Mouse (Mus musculus) thymus, postnatal 10 days (tissue): ENCODE results near the gene Ostm1.

Experiments used
- DNase-seq, 2 experiments: peaks; one replicate each; pipeline ENCODE4 v3.0.0; 2021; ENCODE audit warnings: low spot score in 2 of 2

The Ostm1 gene

DNA sequence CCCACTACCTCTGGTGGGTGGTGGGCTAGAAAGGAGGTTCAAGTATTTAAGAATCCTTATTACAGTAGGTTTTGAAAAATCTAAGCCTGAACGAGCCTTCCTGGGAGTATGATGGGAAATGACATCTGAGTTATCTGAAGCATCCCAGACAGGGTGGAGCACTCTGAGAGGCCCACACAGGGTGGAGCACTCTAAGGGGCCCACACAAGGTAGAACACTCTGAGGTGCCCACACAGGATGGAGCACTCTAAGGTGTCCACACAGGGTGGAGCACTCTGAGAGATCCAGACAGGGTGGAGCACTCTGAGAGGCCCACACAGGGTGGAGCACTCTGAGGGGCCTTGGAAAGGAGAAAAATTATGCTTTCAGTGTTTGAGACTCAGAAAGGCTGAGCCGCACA is 42.3 kb downstream of the Ostm1 start:
- DNase-seq = no peak

DNA sequence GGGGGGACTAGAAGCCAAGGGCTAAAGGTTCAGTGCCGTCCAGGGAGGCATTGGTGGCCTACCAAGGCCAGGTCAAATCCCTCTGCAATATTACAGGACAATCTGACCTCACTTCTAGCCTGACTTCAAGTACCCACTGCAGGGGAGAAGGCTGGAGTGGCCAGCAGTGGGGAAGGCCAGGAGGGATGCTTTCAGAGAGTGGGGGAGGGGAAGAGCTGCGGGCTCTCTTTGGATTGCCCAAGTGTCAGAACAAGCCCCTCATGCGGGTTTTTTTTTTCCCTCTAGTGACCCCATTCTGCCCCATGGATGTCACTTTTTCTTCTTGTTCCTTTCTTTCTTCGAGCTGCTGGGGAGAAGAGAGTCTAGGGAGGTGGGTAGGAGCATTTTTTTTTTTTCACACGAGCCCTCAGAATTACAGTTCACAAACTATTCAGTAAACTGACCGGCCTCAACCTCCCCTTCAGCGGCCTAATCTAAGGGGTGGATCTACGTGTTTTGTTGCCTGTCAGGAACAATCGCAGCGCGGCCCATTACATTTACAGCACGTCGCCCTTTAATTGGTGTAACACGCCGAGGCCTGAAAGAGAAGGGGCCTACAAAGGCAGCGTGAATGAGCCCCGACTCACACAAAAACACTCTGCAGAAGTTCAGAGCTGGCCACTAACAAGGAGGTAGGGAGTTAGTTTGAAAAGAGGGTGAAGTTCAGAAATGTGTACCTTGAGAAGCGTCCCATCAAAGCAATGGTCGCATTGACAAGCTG is 47.2 kb downstream of the Ostm1 start:
- no peak for DNase-seq

DNA sequence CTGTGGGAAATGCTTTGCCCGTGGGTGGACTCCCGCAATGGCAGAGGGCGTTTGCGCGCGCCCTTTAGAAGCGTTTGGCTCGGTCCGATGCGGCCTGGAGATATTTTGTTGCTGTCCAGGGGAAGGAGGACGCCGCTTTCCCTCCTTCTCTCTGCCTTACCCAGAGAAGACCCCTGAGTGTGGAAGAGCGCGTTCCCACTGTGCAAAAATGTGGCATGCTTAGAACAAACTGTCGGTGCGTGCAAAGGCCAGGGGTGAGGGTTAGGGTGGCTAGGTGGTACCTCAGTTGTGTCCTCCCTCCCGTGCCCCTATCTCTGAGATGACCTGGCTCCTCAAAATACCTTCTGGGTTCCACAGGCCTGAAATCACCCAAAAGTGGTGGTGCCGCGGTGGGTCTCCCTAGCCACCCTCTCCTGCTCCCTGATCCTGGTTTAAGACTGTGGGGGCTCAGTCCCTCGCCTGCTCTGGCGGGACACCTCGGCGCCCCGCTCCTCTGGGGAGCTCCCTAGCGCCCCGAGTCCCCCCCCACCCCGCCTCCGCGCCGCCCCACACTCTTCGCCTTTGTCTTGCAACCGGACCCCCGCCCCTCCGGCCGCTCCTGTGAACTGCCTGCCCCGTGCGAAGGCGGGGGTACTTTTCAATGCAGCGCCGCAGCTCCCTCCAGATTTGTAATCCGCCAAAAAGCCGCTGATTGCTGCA is 48.3 kb downstream of the Ostm1 start:
- DNase-seq = no peak

DNA sequence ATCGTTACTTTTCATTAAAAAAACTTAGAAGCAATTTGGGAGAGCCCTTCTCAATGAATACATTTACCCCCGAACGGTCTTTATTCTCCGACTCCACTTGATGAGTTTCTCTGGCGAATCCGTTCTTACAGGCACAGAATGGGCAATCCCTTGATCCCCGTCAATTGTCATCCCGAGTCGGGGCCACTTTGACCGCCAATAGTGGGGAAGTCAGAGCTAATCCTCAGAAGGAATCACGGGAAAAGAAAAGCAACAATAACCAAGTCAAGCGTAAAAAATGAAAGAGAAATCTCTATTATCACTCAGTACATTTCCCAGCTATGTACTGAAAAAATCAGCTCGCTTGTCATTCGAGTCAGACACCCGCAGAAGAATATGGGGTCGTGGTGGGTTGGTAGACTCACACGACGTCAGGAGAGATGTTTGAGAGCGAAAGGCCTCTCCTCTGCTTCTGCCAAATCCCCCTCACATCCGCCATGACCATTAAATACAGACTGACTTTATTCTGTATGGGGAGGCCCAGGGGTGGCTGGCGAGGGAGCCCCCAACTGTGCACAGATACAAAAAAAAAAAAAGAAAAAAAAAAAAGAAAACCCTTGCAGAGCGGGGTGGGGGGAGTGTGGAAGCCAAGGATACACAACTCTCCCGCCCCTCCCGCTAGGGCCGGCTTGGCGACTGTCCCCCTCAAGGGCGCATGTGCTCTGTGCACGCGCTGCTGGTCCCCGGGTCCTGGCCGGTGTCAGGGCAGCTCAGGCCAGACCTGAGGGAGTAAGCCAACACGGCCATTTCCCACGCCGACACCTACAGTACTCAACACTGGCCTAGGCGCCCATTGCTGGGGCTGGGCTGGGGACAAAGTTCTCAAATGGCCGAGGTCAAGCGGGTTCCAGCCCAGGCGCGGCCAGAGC is 49.1 kb downstream of the Ostm1 start:
- no peak for DNase-seq

DNA sequence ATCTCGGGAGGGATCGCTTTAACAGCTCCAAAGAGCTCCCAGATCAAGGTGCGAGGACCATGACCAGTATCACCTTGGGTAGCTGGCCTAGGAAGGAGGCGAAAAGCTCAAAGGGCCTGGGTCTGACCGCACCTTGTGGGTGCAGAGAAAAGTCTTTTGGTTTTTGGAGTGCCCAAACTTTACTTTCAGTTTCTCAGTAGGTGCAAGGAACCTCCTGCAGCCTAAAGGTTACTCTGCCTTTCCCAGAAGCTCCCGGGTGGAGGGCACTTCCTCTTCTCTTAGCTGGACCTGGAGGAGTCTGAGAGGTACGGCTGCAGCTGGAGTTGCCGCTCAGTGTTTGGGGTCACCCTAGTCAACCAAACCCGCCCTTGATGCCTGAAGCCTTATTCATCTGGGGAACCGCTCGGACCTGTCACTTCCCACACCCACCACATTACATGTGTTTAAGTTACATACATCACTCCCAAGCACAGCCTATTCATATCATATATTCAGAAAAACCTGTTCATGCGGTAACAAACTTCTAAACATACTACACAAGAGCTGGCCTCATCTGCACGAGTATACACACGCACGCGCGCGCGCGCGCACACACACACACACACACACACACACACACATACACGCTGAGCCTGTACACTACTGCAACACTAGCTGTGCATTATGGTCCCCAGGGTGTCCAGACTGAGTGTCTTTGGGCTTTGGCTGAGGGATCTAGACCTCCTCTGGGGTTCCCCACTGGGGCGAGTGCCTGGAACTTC is 49.9 kb downstream of the Ostm1 start:
- DNase-seq = peak in 1 of 2 experiments; percentile 15

DNA sequence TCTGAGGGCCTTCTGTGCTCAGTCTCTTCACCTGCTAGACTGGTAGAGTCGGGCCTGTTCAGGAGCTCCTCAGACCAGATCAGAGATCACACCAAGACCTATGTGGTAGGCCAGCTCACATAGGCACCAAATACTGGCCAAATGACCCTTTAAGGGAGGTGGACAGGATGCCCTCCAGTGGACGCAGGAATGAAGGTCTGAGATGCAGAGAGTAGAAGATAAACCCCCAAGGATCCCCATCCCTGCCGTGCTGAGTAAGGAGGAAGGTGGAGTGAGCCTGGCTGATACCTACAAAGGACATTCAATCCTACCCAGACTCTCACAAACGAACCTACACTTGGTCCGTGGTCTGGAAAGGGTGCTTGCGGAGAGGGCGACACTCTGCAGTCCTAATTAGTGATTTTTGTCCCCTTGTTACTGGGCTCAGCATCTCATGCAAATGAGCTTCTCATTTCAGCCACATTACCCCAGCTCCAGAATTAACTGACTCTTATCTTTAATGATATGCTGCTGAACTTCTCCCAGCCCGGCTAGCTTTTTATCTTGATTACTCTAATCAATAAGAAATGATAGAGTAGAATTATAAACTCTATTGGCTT is 50.6 kb downstream of the Ostm1 start:
- DNase-seq = no peak

DNA sequence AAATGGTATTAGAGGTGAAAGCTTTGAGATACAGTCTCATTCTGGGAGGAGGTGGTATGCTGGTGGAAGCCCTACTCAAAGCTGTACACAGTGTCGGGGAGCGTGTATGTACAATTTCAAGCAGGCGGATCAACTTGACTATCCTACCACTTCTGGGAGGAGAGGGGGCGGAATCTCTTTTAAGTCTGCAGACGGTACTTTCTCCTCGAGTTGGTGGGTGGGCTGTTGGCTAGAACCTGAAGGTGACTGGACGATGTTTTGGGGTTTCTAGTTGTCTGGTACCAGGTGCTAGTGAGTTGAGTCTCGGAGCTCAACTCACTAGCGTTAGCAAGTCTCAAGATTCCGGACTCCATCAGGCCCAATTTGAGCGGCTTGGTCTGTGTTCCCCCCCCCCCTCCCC is 51.4 kb downstream of the Ostm1 start:
- no peak for DNase-seq

DNA sequence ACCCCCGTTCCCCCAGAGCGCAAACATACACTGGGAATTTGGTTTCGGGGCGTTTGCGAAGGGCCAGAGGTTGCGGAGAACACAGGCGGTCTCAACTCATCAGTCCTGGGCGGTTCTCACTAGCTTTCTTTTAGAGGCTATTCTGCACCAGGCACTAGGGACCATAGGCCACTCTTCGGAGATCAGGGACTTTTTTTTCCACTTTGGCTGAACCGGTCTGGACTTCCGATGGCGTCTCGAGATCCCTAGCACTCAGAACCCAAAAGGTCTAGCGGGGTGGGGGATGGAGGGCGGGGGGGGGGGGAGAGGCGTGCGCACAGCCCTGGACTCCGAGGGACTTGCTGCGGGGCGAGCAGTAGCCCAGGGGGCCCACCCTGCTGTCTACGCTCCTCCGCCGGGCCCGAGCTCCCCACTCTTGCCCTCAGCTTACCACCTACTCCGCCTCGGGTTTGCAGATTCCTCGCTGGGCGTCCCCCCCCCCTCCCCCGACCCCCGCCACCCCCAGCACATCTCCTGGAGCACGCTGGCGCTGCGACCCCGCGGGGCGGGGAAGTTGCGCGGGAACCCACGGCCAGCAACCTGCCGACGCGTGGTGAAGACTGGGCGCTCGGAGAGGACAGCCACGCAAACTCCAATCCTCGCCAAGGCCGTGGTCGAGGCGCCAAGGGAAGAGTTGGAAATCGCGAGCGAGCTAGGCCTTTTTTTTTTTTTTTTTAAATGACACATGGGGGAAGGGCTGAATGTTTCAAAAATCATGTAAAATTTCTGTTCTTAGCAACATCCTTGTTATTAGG is 52.1 kb downstream of the Ostm1 start:
- no peak for DNase-seq

DNA sequence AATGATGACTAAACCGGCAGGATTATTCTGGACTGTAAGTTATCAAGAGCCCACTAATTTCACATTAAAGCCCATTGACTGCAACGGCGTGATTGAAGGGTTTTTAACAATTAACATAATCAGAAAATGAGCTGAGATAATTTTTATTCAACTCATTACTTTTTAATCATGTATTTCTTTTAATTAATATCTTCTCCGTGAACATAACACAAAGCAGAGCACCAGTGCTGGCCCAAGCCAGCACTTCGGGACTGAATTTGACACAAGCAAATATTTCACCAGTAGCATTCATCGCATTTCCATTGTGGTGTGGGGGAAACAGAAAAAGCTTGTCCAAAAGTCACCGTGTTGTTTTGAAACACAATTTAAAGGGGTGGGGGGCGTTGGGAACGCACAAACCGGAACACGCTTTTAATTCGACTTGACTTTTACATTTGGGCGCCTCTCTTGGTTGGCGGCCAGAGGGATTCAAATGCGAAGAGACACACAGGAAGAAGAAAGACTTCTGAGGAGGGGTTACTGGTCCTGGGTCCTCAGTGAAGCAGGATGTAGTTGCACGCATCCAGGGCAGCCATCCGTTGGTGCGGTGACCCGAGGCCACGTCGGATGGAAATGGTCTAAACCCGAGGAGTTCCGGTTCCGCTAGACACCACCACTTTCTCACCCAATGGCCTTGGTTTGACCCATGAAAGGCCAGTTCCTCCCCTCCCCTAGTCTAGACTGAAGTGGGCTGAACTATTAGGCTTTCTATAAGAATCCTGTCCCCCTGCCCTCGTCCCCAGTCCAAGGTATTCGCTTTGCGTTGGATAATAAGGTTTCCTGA is 52.9 kb downstream of the Ostm1 start:
- no peak for DNase-seq

DNA sequence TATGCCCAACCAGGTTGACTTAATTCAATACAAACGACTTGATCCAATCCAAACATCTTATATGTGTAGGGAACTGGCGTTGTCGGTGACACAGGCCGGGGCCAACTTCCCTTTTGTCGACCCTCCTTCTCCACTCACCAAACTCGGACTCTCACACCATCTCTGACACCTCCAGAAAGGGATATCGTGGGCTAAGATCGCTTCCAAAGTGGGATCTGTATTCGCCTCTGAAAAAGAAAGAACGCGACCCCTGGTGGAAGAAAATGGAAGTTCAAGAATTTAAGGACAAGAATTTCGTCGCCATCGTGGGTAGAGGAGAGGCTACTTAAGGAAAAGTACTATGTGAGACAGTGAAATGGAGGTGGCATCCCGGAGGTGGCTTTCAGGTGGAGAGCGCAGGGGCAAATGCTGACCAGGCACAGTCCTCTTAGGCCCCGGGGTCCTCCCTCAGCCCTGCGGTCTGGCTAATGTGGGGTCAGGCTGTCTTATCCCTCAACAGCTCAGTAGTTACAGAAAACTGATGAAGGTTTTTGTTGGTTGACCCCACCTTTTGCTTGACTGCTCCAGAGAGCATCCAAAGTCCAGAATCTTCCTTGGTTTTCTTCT is 53.7 kb downstream of the Ostm1 start:
- peak in 1 of 2 experiments; percentile 73 for DNase-seq

DNA sequence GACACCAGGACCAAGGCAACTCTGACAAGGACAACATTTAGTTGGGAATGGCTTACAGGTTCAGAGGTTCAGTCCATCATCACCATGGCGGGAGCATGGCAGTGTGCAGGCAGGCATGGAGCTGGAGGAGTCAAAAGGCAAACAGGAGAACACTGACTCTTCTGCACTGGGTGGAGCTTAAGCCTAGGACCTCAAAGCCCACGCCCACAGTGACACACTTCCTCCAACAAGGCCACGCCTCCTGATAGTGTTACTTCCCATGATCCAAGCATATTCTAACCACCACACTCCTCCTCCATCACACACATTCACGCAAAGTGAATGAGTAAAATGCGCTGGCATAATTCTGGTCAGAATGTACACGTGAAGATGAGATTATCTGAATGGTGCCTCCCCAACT is 56.2 kb downstream of the Ostm1 start:
- DNase-seq = no peak

DNA sequence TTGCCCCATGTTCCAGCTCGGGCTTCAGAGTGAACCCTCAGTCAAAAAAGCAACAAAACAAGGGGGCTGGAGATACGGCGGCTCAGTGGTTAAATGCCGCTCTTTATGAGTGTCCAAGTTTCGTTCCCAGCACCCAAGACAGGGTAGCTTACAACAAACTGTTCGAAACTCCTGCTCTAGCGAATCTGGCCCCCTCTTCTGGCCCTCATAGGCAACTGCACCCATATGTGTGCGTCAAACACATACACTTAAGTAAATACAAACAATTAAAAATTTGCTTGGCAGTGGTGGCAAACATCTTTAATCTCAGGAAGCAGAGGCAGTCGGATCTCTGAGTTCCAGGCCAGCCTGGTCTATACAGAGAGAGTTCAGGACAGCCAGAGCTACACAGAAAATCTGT is 60.0 kb downstream of the Ostm1 start:
- DNase-seq = no peak

DNA sequence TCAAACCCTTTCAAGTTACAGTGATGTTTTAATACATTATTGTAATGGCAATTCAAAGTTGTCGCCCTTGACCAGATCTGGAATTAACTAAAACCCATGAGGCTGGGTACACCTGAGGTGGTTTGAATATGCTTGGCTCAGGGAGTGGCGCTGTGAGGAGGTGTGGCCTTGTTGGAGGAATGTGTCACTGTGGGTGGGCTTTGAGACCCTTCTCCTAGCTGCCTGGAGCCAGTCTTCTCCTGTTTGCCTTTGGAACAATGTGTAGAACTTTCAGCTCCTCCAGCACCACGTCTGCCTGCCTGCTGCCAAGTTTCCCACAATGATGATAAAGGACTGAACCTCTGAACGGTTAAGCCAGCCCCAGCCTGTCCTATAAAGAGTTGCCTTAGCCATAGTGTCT is 62.7 kb downstream of the Ostm1 start:
- DNase-seq = no peak

DNA sequence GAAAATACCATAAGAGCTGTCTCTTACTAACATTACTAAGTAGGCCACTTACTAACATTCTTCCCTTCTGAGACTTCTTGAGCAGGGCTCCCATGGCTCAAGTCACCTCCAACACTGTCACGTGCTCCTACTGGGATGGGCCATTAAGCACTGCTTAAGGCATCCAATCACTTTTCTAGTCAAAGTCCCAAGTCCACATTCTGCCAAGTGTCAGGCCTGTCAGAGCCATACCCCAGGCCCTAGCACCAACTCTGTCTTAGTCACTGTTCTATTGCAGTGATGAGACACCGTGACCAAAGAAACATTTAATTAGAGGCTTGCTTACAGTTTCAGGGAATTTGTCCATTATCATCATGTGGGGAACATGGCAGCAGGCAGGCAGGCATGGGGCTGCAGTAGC is 78.3 kb downstream of the Ostm1 start:
- DNase-seq = no peak

DNA sequence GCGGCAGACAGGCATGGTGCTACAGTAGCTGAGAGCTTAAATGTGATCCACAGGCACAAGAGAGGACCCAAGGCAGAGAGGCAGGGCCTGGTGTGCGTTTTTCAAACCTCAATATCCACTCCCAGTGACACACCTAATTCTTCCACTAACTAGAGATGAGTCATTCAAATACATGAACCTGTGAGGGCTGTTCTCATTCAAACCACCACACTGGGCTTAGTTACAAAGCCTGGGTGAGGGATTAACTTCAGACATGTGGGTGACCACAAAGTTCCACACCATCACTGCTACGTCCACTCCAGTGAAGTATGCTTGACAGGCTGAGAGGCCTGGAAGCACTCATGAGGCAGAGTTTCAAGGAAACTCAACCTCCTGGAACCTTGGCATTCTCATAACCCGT is 86.3 kb downstream of the Ostm1 start:
- DNase-seq = no peak

DNA sequence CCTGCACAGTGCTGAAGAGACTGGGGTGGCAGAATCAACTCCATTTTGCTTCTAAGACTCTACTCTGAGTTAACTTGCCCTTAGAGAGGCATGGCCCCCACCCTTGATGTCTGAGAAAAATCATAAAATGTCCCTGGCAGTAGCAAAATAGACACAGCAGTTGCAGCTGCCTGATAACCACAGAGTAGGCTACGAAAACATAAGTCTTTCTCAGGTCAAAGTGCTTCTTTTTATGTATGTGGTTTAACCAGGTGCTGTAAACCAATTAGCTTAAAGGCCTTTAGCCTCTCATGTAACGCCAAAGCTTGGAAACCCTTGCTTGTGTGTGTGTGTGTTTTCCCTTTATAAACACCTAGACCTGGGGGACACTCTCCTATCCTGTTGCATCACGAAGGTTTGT is 89.2 kb downstream of the Ostm1 start:
- DNase-seq = no peak

DNA sequence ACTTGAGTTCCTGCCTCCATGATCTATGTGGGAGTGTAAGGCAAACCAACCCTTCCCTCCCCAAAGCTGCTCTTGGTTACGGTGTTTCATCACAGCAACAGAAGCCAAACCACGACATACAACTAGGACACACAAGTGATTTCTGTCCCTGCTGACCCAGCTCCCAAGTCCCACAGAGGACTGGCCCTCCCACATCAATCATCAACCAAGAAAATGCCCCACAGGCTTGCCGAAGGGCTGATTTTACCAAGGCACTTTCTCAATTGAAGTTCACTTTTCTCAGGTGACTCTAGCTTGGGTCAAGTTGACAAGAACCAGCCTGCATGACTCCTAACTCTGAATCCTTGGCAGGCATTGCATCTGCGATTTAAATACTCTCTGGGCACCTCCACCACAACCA is 91.9 kb downstream of the Ostm1 start:
- DNase-seq = no peak

DNA sequence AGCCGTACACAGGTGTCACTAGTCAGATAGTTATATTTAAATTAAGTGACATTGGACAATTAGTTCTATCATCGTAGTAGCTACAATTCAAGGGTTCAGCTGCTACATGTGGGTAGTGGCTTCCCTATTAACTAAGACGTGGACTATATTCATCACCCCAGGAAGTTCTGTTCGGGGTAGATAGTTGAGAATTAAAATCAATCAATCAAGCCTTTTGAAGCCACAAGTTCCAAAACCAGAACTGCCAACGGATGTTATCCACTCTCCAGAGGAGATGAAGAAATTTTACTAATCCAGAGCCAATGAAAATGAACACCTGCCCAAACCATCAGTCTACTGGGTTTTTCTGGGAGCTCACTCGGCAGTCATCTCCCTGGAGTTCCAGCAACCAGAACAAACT is 94.7 kb downstream of the Ostm1 start:
- no peak for DNase-seq

DNA sequence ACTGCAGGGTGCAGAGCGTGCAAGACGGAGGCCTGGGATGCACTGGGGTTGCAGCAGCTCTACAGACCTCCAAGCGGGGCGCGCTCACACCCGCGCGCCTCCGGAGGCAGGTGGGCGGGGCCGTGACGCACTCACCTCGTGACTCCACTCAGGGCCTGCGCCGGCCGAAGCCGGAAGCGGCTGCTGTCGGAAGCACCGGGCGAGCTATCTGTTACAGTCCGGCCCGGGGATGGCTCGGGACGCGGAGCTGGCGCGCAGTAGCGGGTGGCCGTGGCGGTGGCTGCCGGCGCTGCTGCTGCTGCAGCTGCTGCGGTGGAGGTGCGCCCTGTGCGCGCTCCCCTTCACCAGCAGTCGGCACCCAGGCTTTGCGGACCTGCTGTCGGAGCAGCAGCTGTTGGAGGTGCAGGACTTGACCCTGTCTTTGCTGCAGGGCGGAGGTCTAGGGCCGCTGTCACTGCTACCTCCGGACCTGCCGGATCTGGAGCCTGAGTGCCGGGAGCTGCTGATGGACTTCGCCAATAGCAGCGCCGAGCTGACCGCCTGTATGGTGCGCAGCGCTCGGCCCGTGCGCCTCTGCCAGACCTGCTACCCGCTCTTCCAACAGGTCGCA is 95.2 kb downstream of the Ostm1 start:
- peak; percentile 89 to 91 for DNase-seq
